Mouse (Mus musculus) testis, postnatal 10 days (tissue): ENCODE measurements around the gene Stkld1.
A peak's percentile ranks its signal among the peaks of the same experiment; 100 is the strongest.
"Not testable (repeated sequence)": the region's sequence is repeated elsewhere in the genome, so short reads cannot be mapped to it uniquely, and the experiment has no call there.

ENCODE experiments used
- DNase-seq: peaks from one replicate; pipeline ENCODE4 v3.0.0; 2021; ENCODE audit warnings: low spot score

The Stkld1 gene

GRCm38 (mm10) chr2:26933304-26934055 is at the start of gene Stkld1, which contains the start of gene Surf4:
TSS of gene Stkld1 (plus strand) at chr2:26934047.
TSS of gene Surf4 (minus strand) at chr2:26933928.
- peak; percentile 97 for DNase-seq

GRCm38 (mm10) chr2:26885541-26885940 is 48.3 kb upstream of the Stkld1 start:
- DNase-seq, result not testable (repeated sequence)

GRCm38 (mm10) chr2:26886170-26886569 is 47.7 kb upstream of the Stkld1 start:
- DNase-seq, result not testable (repeated sequence)

- no peak for DNase-seq
These were observed 37.9 kb upstream of the Stkld1 start for GRCm38 (mm10) chr2:26895898-26896297.

GRCm38 (mm10) chr2:26900731-26901130 is 33.1 kb upstream of the Stkld1 start:
- DNase-seq, result no peak

- no peak for DNase-seq
These were observed 31.9 kb upstream of the Stkld1 start for GRCm38 (mm10) chr2:26901834-26902400.

GRCm38 (mm10) chr2:26902467-26903220 is 31.2 kb upstream of the Stkld1 start, which contains the start of gene Surf6:
TSS of gene Surf6 (minus strand) at chr2:26902879.
- DNase-seq, result peak; percentile 92

GRCm38 (mm10) chr2:26903311-26903710 is 30.5 kb upstream of the Stkld1 start:
- DNase-seq, result no peak

- DNase-seq, result no peak
These were observed 27.9 kb upstream of the Stkld1 start for GRCm38 (mm10) chr2:26905936-26906335.

- no peak for DNase-seq
These were observed 27.4 kb upstream of the Stkld1 start for GRCm38 (mm10) chr2:26906431-26906830.

GRCm38 (mm10) chr2:26907109-26907508 is 26.7 kb upstream of the Stkld1 start:
- DNase-seq, result peak; percentile 73

GRCm38 (mm10) chr2:26908710-26909386 is 25.0 kb upstream of the Stkld1 start:
- no peak for DNase-seq

GRCm38 (mm10) chr2:26909387-26909784 is 24.5 kb upstream of the Stkld1 start:
- no peak for DNase-seq

- DNase-seq, result peak; percentile 100
These were observed 23.5 kb upstream of the Stkld1 start, which contains the start of the genes Med22 and Rpl7a for GRCm38 (mm10) chr2:26910124-26910993. TSS of gene Med22 (minus strand) at chr2:26910677. TSS of gene Rpl7a (plus strand) at chr2:26910764.

GRCm38 (mm10) chr2:26910994-26911765 is 22.7 kb upstream of the Stkld1 start:
- peak; percentile 82 for DNase-seq

- no peak for DNase-seq
These were observed 21.5 kb upstream of the Stkld1 start for GRCm38 (mm10) chr2:26912253-26912770.

GRCm38 (mm10) chr2:26913416-26914147 is 20.3 kb upstream of the Stkld1 start:
- DNase-seq, result no peak

- DNase-seq, result no peak
These were observed 19.5 kb upstream of the Stkld1 start for GRCm38 (mm10) chr2:26914148-26914941.
